Mouse (Mus musculus): ENCODE data around the gene Serac1.

Serac1 gene

GRCm38 (mm10) chr17:6003661-6004060, 75.9 kb downstream of the Serac1 start:
- DNase-seq (ENCODE audit: low spot score) = no peak

GRCm38 (mm10) chr17:6002563-6002962, 77.0 kb downstream of the Serac1 start:
- no peak for DNase-seq (ENCODE audit: low spot score)

- no peak for DNase-seq (ENCODE audit: low spot score)
Measured at GRCm38 (mm10) chr17:6001836-6002235, 77.7 kb downstream of the Serac1 start.

GRCm38 (mm10) chr17:6001389-6001788, 78.2 kb downstream of the Serac1 start:
- no peak for DNase-seq (ENCODE audit: low spot score)

DNA sequence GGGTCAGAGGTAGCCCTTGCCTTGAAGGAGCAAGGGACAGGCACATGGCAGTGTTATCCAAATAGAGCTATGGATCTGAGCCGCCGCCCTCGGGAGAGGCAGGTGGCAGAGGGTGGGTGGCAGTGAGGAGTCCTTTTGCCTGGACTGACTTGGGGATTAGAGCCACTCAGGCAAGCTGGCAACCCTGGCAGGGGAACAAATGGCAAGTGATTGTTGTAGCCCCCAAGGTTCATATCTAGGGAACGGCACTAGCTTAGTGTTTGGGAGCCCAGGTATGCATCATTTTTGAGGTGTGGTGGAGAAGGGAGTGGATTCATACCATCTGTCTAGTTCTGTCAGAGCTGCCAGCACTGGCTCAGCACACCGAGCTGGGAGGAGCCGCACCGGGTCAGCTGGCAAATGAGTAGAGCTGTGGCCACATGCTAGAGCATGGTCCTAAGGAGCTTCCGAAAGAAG, 78.6 kb downstream of the Serac1 start:
- no peak for DNase-seq (ENCODE audit: low spot score)

DNA sequence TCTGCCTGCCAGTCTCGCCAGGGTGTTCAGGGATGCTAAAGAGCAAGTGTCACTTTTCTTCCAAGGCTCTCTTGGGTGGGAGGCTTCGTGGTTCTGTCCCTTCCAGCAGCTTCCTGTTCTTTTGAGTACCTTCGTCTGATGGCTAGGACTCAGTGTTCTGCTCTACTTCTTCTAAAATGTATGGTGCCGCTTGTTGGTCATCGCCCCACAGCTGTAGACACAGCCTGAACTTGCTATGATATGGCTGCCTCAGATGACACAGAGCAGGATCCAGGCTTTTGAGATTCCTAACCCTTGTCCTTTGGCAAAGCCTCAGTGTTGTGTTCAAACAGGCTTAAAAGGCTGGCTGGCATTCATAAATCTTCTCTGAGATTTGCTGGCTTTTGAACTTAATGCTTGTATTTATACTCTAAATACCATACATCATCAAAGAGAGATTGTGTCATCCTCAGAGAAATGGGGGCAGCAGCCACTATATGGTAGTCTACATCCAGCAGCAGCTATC, 80.5 kb downstream of the Serac1 start:
- DNase-seq (ENCODE audit: low spot score) = no peak

GRCm38 (mm10) chr17:5998235-5998500, 81.4 kb downstream of the Serac1 start:
- no peak for DNase-seq (ENCODE audit: low spot score)

GRCm38 (mm10) chr17:5997380-5998234, 81.9 kb downstream of the Serac1 start:
- DNase-seq (ENCODE audit: low spot score) = no peak

DNA sequence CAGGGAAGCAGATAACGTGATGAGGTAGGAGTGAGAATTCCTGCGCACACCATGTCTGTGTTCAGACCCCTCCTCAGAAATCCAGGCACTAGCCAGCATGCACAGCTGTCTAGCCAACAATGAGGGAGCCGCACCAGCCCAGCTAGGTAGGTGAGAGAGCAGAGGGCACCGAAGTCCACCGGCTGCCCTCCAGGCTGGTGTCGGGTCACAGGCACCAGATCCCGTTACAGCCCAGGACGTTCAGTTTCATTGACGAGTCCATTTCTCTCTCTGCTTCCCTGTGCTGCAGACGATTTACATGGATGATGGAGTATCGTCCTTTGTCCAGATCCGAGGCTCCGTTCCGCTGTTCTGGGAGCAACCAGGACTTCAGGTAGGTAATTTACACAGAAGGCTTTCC, 83.0 kb downstream of the Serac1 start:
- no peak for DNase-seq (ENCODE audit: low spot score)

GRCm38 (mm10) chr17:5994606-5995005, 84.9 kb downstream of the Serac1 start:
- no peak for DNase-seq (ENCODE audit: low spot score)

GRCm38 (mm10) chr17:5993581-5994260, 85.8 kb downstream of the Serac1 start:
- DNase-seq (ENCODE audit: low spot score) = no peak

GRCm38 (mm10) chr17:5992866-5993580, 86.5 kb downstream of the Serac1 start:
- no peak for DNase-seq (ENCODE audit: low spot score)
